Mouse (Mus musculus) liver, adult 2 months (tissue): ENCODE data around the gene Cacna1c. TPM values are rescaled to one million over a fixed set of nuclear protein-coding genes. Genes with fewer than 3 reads are reported as not detected.

Experiments used
- DNase-seq: peaks from one replicate; pipeline ENCODE4 v3.0.0-alpha.2; 2011; ENCODE audit warnings: low read depth, low spot score; ENCODE audit errors: extremely low read depth
- H3K27ac ChIP-seq: fragments of 200-500 bp; replicated peaks from 2 replicates; pipeline ENCODE4 v1.5.1; 2012; ENCODE audit warnings: low read depth, mild to moderate bottlenecking, control low read depth, inconsistent platforms, low read length; ENCODE audit not compliant: insufficient read depth
- H3K27me3 ChIP-seq: fragments of 200-500 bp; 2 replicates; pipeline ENCODE4 v1.6.1; 2012; ENCODE audit warnings: mild to moderate bottlenecking, moderate library complexity, low read length, inconsistent platforms; ENCODE audit not compliant: control insufficient read depth, insufficient read depth
- H3K36me3 ChIP-seq: fragments of 200-500 bp; 2 replicates; pipeline ENCODE4 v1.6.1; 2012; ENCODE audit warnings: low read length, inconsistent platforms; ENCODE audit not compliant: control insufficient read depth, insufficient read depth
- H3K4me1 ChIP-seq: fragments of 200-500 bp; 2 replicates; pipeline ENCODE4 v1.6.1; 2011; ENCODE audit warnings: low read length; ENCODE audit not compliant: control insufficient read depth, insufficient read depth
- H3K4me3 ChIP-seq: fragments of 200-500 bp; 2 replicates; pipeline ENCODE4 v1.5.1; 2011; ENCODE audit warnings: low read depth, mild to moderate bottlenecking, control low read depth, low read length, moderate library complexity; ENCODE audit not compliant: insufficient read depth
- H3K79me2 ChIP-seq: fragments of 200-500 bp; 2 replicates; pipeline ENCODE4 v1.6.1; 2012; ENCODE audit warnings: inconsistent platforms, mild to moderate bottlenecking, low read length, moderate library complexity; ENCODE audit not compliant: control insufficient read depth, insufficient read depth
- H3K9ac ChIP-seq: fragments of 200-500 bp; 2 replicates; pipeline ENCODE4 v1.6.1; 2012; ENCODE audit warnings: low read depth, mild to moderate bottlenecking, control low read depth, inconsistent platforms, low read length
- CTCF ChIP-seq: fragments of 200-500 bp; IDR thresholded peaks from 2 replicates; pipeline ENCODE4 v1.5.1; 2011; ENCODE audit warnings: low read depth, low read length, control low read depth
- POLR2A ChIP-seq: fragments of 200-500 bp; IDR thresholded peaks from 2 replicates; pipeline ENCODE4 v1.6.1; 2011; ENCODE audit warnings: low read length, control low read depth; ENCODE audit not compliant: insufficient read depth; ENCODE audit errors: extremely low read depth
- WGBS: fragments of 180-500 bp; shearing (Covaris S2); methylation state at CpG from one replicate; pipeline ENCODE4 v1.1.7; 2018; 5-methylcytosine and 5-hydroxymethylcytosine counted together
- polyA plus RNA-seq: library from polyadenylated mRNA; depleted of rRNA; stranded (reverse); fragments of >200 nt; gene quantifications from 2 replicates; pipeline ENCODE4 v1.2.3, GENCODE M21; 2012
- total RNA-seq: library from RNA; depleted of rRNA; stranded (reverse); fragments of >200 nt; gene quantifications from 2 replicates; pipeline ENCODE4 v1.2.3, GENCODE M21; 2014

Cacna1c gene
- total and polyA plus RNA-seq, 2 experiments, result 0.09 to 0.18 TPM

- DNase-seq, result no peak
- no peaks in the 10 kb centered on the region for H3K79me2 ChIP-seq
- no peaks in the 10 kb centered on the region for H3K4me1 ChIP-seq
- H3K4me3 ChIP-seq, result no peak overlapping the region
- WGBS, result 45% methylated on average over 5 of the region's 5 CpGs
- H3K27ac ChIP-seq, result no peak overlapping the region
- H3K9ac ChIP-seq, result no peak overlapping the region
- TF ChIP-seq CTCF (no peak), POLR2A (no peak)
- no peaks in the 10 kb centered on the region for H3K27me3 ChIP-seq
- H3K36me3 ChIP-seq, result no peaks in the 10 kb centered on the region
These were observed 443.2 kb downstream of the Cacna1c start for GRCm38 (mm10) chr6:118753064-118753463.

GRCm38 (mm10) chr6:118749285-118749684, 446.9 kb downstream of the Cacna1c start:
- Histone ChIP-seq H3K79me2 (no peaks in the 10 kb centered on the region), H3K9ac (no peak overlapping the region), H3K27ac (no peak overlapping the region), H3K4me1 (no peaks in the 10 kb centered on the region), H3K4me3 (no peak overlapping the region), H3K27me3 (no peaks in the 10 kb centered on the region), H3K36me3 (no peaks in the 10 kb centered on the region)
- DNase-seq, result no peak
- TF ChIP-seq CTCF (no peak), POLR2A (no peak)
- 91% methylated on average over 1 of the region's 1 CpGs for WGBS

- H3K27ac ChIP-seq, result no peak overlapping the region
- H3K4me1 ChIP-seq, result no peaks in the 10 kb centered on the region
- H3K27me3 ChIP-seq, result no peaks in the 10 kb centered on the region
- H3K79me2 ChIP-seq, result no peaks in the 10 kb centered on the region
- no peaks in the 10 kb centered on the region for H3K36me3 ChIP-seq
- TF ChIP-seq POLR2A, result no peak
- no peak for TF ChIP-seq CTCF
- no peak overlapping the region for H3K9ac ChIP-seq
- H3K4me3 ChIP-seq, result no peak overlapping the region
- WGBS, result 80% methylated on average over 6 of the region's 6 CpGs
- no peak for DNase-seq
These were observed 453.5 kb downstream of the Cacna1c start for GRCm38 (mm10) chr6:118742701-118743100.

DNA sequence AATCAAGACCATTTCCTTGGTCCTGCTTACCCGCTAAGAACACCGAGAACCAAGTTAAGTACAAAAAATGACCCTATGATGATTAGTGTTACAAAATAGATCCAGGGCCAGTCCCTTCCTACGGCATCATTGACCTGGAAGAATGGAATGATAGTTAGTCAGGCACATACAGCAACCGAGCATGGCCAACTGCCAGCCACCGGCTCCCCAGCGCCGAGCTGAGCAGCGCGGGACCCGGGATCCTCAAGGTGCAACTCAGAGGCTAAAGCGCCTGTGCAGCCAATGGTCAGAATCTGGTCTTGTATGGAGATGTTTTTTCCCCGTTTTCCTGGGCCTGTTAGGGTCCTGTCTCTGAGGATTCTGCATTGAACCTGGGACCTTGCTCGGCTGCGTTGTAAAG, 454.4 kb downstream of the Cacna1c start:
- no peak for TF ChIP-seq POLR2A
- no peak for TF ChIP-seq CTCF
- DNase-seq, result no peak
- H3K4me3 ChIP-seq, result no peak overlapping the region
- H3K27me3 ChIP-seq, result no peaks in the 10 kb centered on the region
- no peaks in the 10 kb centered on the region for H3K79me2 ChIP-seq
- H3K36me3 ChIP-seq, result no peaks in the 10 kb centered on the region
- 92% methylated on average over 14 of the region's 14 CpGs for WGBS
- no peak overlapping the region for H3K27ac ChIP-seq
- no peak overlapping the region for H3K9ac ChIP-seq
- no peaks in the 10 kb centered on the region for H3K4me1 ChIP-seq

- no peak overlapping the region for H3K9ac ChIP-seq
- no peaks in the 10 kb centered on the region for H3K36me3 ChIP-seq
- no peaks in the 10 kb centered on the region for H3K79me2 ChIP-seq
- no peak for DNase-seq
- no peak overlapping the region for H3K4me3 ChIP-seq
- no peaks in the 10 kb centered on the region for H3K27me3 ChIP-seq
- WGBS, result 80% methylated on average over 9 of the region's 9 CpGs
- no peaks in the 10 kb centered on the region for H3K4me1 ChIP-seq
- TF ChIP-seq POLR2A, result no peak
- TF ChIP-seq CTCF, result no peak
- H3K27ac ChIP-seq, result no peak overlapping the region
These were observed 456.1 kb downstream of the Cacna1c start for GRCm38 (mm10) chr6:118739961-118740599.

DNA sequence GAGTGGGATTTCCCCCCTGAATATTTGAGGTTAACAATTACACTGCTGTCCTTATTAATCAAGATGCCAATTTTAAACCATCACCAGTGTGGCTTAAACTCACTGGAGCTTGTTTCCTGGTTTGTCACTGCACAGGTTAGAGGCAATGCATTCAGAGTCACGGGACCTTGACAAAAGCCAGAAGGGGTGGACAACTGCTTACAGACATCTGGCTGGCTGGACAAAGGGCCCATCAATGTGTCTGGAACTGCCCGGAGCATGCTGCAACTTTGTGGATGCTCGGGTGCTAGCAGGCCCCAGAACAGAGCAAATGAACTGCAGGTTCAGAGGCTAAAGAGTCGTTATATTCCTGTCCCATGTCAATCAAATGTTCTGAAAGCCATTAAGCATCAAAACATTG, 456.9 kb downstream of the Cacna1c start:
- Histone ChIP-seq H3K9ac (no peak overlapping the region), H3K79me2 (no peaks in the 10 kb centered on the region), H3K4me1 (no peaks in the 10 kb centered on the region), H3K27me3 (no peaks in the 10 kb centered on the region), H3K36me3 (no peaks in the 10 kb centered on the region), H3K27ac (no peak overlapping the region), H3K4me3 (no peak overlapping the region)
- no peak for DNase-seq
- TF ChIP-seq POLR2A (no peak), CTCF (no peak)
- WGBS, result 74% methylated on average over 4 of the region's 4 CpGs
